Mouse (Mus musculus) CD8-positive naive resting alpha-beta T cell, adult 2 months (primary cell): ENCODE measurements around the gene N4bp2.
"Not testable (repeated sequence)": the region's sequence is repeated elsewhere in the genome, so short reads cannot be mapped to it uniquely, and the experiment has no call there.

ENCODE experiments used
- DNase-seq, 2 experiments: peaks; one replicate each; pipeline ENCODE4 v3.0.0; 2022; ENCODE audit warnings: low read depth in 2 of 2, low spot score in 2 of 2

The N4bp2 gene

GRCm38 (mm10) chr5:65763916-65764785 is 830 bp downstream of the N4bp2 start:
- DNase-seq: peak; percentile 39 to 48

DNA sequence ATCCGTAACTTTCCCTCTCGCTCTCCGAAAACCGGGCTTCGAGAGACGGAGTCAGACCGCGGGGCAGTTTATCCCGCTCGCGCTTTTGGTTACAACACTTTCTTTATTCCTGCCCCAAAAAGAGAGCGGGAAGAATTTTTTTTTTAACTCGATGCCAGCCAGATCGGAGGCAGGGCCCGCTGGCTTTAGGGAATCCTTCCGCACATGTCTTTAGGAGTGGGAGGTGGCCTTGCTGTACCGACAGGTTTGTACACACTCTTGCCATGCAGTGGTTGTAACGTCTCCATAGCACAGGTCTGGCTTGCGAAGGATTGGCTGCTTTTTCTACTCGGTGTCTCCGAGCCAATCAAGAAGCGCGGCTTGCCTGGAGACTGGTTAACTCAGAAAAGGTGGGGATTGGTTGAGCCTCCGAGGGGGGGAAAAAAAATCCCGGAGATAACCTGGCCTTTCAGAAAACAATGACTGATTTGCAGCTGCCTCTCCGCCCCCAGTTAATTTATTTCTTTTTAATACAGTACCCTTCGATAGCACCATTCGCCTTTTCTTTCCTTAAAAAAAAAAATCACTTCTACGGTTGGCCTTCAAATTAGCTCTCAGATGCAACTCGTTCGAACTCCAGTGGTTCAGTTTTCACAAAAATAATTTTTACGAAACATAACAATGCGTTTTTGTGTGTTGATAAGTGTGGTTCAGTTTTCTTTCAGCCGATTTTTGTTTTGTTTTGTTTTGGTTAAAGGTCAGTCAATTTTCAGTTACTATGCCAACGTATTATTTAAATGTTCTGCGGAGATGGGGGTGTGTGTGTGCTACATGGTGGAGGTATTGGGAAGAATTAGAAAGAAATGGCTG is 1.7 kb downstream of the N4bp2 start:
- DNase-seq: peak; percentile 81 to 83

DNA sequence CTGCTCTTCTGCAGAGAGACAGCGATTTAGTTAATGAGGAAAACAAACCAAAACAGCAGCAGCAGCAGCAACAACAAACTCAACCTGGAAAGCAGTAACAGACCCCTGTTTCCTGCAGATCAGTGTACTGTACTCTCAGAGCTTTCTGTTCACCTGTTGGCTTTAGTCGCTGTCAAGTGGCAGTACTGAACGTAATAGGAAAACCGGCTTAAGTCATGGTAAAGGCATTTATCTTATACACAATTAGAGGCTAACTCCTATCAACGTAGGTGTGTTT is 2.3 kb downstream of the N4bp2 start:
- DNase-seq: no peak

- no peak for DNase-seq
Measured at GRCm38 (mm10) chr5:65768007-65768406, 4.7 kb downstream of the N4bp2 start.

DNA sequence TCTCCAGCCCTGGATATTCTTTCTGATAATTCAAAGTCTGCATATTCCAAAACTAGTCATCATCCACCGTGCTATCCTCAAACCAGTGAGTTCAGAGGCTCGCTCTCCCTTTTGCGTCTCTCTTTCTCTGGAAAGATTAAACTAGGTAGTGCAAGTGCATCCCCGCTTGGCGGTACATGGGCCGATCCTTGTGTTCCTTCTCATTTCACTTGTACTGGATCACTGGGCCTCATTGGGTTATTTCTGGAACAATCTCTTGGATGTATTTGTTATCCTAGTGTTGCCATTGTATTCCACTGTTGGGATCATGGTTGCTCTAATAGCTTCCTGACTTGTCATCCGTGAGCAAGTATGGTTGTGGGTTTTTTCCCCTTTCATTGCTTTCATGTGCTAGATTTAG is 6.7 kb downstream of the N4bp2 start:
- DNase-seq: no peak

DNA sequence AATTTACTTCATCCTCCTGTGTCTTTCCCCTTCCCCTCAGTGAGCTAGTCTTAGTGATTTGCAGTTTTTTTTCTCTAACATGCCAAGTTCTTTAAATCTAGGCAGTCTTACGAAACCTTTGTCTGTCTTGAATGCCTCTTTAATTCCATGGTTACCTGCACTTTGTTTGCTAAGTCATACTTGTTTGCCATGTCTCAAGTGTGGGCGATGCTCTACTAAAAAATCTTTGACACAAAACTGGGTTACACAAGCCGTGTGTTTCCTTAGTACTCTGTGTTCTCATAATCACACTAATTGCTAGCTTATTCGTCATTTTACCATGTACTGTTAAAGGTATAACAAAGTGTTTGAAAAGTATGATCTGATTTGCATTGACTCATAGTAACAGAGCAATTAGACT is 7.2 kb downstream of the N4bp2 start:
- no peak for DNase-seq

DNA sequence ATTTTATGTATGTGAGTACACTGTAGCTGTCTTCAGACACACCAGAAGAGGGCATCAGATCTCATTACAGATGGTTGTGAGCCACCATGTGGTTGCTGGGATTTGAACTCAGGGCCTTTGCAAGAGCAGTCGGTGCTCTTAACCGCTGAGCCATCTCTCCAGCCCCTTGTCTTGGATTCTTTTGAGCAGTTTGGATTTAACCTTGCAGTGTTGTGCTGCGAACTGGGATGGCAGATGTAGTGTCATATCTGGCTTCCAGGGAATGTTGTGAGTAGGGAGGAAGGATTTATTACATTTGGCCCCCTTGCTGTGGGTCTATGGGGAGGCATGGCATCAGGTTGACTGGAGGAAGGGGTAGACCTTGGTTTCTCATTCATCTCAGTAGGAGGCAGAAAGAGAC is 10.6 kb downstream of the N4bp2 start:
- DNase-seq: not testable (repeated sequence)

DNA sequence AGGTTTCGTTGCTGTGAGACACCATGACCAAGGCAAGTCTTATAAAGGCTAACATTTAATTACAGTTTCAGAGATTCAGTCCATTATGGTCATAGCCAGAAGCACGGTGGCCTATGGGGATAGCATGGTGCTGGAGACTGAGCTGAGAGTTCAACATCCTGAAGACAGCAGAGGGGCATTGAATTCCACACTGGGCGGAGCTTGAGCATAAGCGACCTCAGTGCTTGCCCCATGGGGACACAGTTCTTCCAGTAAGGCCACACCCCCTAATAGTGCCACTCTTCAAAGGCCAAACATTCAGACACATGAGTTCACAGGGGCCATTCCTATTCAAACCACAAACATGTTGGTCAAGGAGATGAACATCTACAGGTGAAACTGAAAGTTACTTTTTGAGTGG is 12.8 kb downstream of the N4bp2 start:
- no peak for DNase-seq

GRCm38 (mm10) chr5:65776907-65777306 is 13.6 kb downstream of the N4bp2 start:
- no peak for DNase-seq

- DNase-seq: not testable (repeated sequence)
Measured at GRCm38 (mm10) chr5:65778986-65779385, 15.7 kb downstream of the N4bp2 start.

- no peak for DNase-seq
Measured at GRCm38 (mm10) chr5:65779401-65780063, 16.2 kb downstream of the N4bp2 start.

DNA sequence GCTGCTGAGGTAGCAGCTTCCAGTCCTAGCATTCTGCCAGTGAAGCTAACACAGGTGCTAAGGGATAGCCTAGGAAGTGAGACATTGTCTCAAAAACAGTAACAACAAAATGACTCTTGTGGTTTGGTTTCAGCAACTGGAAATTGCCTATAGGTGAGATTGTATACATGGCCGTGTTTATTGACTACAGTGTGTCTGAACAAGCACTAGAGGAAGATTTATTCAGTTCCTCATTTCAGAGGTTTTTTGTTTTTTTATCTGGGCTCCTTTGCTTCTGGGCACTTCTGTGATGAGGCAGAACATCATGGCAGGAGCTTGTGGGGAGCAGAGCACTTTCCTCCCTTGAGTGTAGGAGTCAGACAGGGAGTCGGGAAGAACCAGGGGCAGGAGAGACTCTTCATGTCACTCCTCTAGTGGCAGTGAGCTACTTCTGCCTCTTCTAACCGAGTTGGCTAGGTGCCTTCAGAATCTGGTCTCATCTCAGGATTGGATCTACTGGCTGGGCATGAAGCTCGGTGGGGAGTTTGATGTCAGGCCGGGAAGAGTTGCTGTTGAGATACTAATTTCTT is 17.9 kb downstream of the N4bp2 start:
- no peak for DNase-seq

- DNase-seq: no peak
Measured at GRCm38 (mm10) chr5:65781769-65782715, 18.7 kb downstream of the N4bp2 start.

DNA sequence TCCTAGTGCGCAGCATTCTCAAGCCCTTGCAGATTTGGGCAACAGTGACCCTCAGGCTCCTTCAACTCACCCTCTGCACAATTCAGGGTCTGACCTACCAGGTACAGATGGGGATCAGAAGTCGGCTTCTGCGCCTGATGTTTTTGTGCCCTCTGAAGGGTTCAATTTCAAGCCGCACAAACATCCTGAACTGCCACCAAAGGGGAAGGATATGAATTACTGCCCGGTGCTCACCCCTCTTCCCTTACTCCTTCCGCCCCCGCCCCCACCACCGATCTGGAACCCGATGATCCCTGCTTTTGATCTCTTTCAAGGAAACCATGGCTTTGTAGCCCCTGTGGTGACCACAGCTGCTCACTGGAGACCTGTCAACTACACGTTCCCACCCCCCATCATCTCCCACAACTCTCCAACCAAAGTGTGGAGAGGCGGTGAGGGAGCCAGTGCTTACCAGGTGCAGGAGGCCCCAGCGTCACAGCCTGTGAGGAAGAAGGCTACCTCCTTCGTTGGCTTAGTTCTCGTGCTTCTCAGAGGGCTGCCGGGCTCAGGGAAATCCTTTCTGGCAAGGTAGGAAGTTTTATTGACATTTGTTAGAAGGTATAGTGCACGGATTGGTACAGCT is 27.4 kb downstream of the N4bp2 start:
- DNase-seq: peak; percentile 26 to 34

GRCm38 (mm10) chr5:65794202-65794601 is 30.9 kb downstream of the N4bp2 start:
- DNase-seq: no peak

DNA sequence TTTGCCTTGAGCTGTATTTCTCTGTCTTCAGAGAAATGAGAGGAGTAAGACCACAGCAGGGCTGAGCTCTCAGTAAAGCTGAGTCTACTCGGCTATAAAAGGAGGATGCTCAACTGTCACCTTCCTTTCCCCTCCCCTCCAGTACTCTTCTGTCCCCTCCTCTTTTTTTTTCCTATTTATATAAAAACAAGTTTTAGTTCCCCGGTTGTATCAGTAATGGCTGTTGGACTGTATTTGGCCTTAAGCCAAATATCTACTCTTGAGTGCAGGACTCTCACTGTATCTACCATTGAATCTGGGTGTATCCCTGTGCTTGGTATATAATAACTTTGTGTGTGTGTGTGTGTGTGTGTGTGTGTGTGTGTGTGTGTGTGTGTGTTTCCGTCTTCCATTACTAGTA is 31.4 kb downstream of the N4bp2 start:
- DNase-seq: no peak

DNA sequence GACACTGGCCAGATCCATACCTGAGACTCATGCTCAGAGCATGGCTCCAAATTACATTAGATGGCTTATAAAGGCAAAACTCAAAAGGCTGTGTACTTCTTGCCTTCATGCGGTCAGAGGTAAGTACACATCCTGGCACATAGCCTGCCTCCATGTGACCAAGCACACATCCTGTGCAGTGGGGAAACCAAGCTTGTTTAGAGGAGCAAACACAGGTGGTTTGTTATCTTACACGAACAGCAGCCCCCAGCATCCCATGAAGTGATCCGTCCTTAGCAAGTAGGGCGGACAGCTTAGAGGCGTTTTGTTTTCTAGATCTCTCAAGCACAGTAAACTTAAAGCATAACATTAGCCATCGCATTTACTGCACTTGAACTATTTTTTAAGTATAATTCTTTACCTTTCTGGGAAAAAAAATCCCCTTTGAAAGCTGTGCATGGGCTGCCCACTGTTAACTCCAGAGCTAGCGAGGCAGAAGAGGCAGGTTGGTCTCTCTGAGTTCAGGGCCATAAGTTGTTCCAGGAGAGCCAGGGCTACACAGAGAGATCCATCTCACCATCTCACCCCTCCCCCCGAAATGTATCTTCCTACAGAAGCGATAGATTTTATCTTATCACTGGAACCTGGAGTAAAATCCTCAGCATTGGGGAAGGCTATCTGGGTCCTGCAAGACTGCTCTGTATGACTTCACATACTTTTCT is 32.1 kb downstream of the N4bp2 start:
- peak; percentile 58 to 68 for DNase-seq

GRCm38 (mm10) chr5:65795994-65796298 is 32.6 kb downstream of the N4bp2 start:
- DNase-seq: no peak

- peak; percentile 46 to 58 for DNase-seq
Measured at GRCm38 (mm10) chr5:65823601-65824133, 60.3 kb downstream of the N4bp2 start.
